Mouse (Mus musculus) layer of hippocampus, adult 11-12 months (tissue): ENCODE measurements at regions not wholly inside any gene's neighbourhood (a gene's known extent, or its start where the extent isn't known, plus 50 kb on each side); places are given as distances from the start of the nearest gene placed in this dataset.

Experiments
- DNase-seq: peaks from one replicate; pipeline ENCODE4 v3.0.0; 2022; ENCODE audit warnings: low spot score

GRCm38 (mm10) chr12:27604061-27604679 is 261.8 kb upstream of the Sox11 start:
- DNase-seq, result peak; percentile 8

- DNase-seq, result peak; percentile 61
These were observed 256.8 kb upstream of the Sox11 start for GRCm38 (mm10) chr12:27599149-27599548.

GRCm38 (mm10) chr12:27597878-27598277 is 255.5 kb upstream of the Sox11 start:
- no peak for DNase-seq

- DNase-seq, result no peak
These were observed 254.9 kb upstream of the Sox11 start for GRCm38 (mm10) chr12:27597322-27597721.

GRCm38 (mm10) chr12:27595576-27595975 is 253.2 kb upstream of the Sox11 start:
- DNase-seq, result no peak

GRCm38 (mm10) chr12:27593436-27593835 is 251.1 kb upstream of the Sox11 start:
- DNase-seq, result no peak

GRCm38 (mm10) chr12:27576109-27576700 is 233.8 kb upstream of the Sox11 start:
- DNase-seq, result no peak

- peak; percentile 8 for DNase-seq
These were observed 233.3 kb upstream of the Sox11 start for GRCm38 (mm10) chr12:27575629-27576028.

GRCm38 (mm10) chr12:27567250-27567649 is 224.9 kb upstream of the Sox11 start:
- no peak for DNase-seq

- no peak for DNase-seq
These were observed 223.7 kb upstream of the Sox11 start for GRCm38 (mm10) chr12:27565965-27566507.

- no peak for DNase-seq
These were observed 222.4 kb upstream of the Sox11 start for GRCm38 (mm10) chr12:27564641-27565306.

- DNase-seq, result no peak
These were observed 221.5 kb upstream of the Sox11 start for GRCm38 (mm10) chr12:27563900-27564299.

GRCm38 (mm10) chr12:27552809-27553208 is 210.4 kb upstream of the Sox11 start:
- DNase-seq, result no peak

GRCm38 (mm10) chr12:27538210-27538609 is 195.8 kb upstream of the Sox11 start:
- DNase-seq, result no peak

- no peak for DNase-seq
These were observed 195.1 kb upstream of the Sox11 start for GRCm38 (mm10) chr12:27537507-27537906.

GRCm38 (mm10) chr12:27537017-27537416 is 194.6 kb upstream of the Sox11 start:
- DNase-seq, result no peak

GRCm38 (mm10) chr12:27525604-27526003 is 183.2 kb upstream of the Sox11 start:
- DNase-seq, result no peak

GRCm38 (mm10) chr12:27513253-27513652 is 170.9 kb upstream of the Sox11 start:
- no peak for DNase-seq

- no peak for DNase-seq
These were observed 165.8 kb upstream of the Sox11 start for GRCm38 (mm10) chr12:27508226-27508560.

GRCm38 (mm10) chr12:27507523-27508225 is 165.3 kb upstream of the Sox11 start:
- no peak for DNase-seq

GRCm38 (mm10) chr12:27502716-27503486 is 160.5 kb upstream of the Sox11 start:
- no peak for DNase-seq

- DNase-seq, result no peak
These were observed 158.1 kb upstream of the Sox11 start for GRCm38 (mm10) chr12:27500516-27500915.
